ENCODE assay signal across 8 mouse cellular contexts in the genomic region with DNA sequence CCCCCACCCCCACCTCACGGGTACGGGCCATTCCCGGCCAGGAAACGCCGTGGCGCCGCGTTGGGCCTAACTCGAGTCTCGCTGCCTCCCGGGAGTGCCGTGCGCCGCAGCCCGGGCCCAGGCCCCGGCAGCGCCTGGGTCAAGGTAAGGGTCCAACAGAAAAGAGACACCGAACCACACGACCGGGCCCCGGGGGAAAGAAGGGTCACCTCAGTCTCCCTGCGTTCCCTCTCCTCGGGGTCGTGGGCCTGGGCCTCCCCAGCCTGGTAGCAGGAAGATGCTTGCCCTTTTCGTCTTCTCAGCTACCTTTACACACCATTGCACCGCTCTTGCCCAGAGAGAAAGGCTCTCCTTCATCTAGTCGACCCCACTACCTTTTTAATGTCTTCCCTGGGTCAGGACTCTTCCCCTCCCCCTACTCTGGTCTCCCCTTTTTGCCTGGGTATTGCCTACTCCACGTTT. TPM values are rescaled to one million over a fixed set of nuclear protein-coding genes. Genes with fewer than 3 reads are reported as not detected.
A peak's percentile ranks its signal among the peaks of the same experiment; 100 is the strongest.
DNase-seq lines count a peak whose midpoint lies in the region; ATAC-seq and TF ChIP-seq lines count a peak whose summit lies in the region.

No protein-coding gene starts in this region.

- H3K4me1 ChIP-seq in lung, adult 2 months (ENCODE audit: control insufficient read depth, insufficient read depth, low read length) = peaks cover 21% of the 10 kb centered on the region
- H3K4me1 ChIP-seq in embryonic facial prominence, embryonic 12.5 days = peaks cover 41% of the 10 kb centered on the region; the same call in 1 of the 2 replicates
- H3K4me1 ChIP-seq in intestine, embryonic 16.5 days (ENCODE audit: control insufficient read depth, insufficient read depth, low read length) = peaks cover 21% of the 10 kb centered on the region
- H3K4me1 ChIP-seq in neural tube, embryonic 13.5 days (replicated peaks) = peaks cover 60% of the 10 kb centered on the region

- H3K4me2 ChIP-seq in embryonic facial prominence, embryonic 12.5 days (replicated peaks) = peak overlapping the region; percentile 80
- H3K4me2 ChIP-seq in intestine, embryonic 16.5 days (ENCODE audit: low read depth, low read length) = peak overlapping the region; percentile 59
- peak overlapping the region; percentile 99 for H3K4me2 ChIP-seq in neural tube, embryonic 13.5 days

- H3K9ac ChIP-seq in embryonic facial prominence, embryonic 12.5 days = peak overlapping the region; percentile 100
- peak overlapping the region; percentile 100 for H3K9ac ChIP-seq in intestine, embryonic 16.5 days (ENCODE audit: low read depth, low read length)
- H3K9ac ChIP-seq in neural tube, embryonic 13.5 days = peak overlapping the region; percentile 99

- H3K36me3 ChIP-seq in embryonic facial prominence, embryonic 12.5 days = no peaks in the 10 kb centered on the region
- H3K36me3 ChIP-seq in intestine, embryonic 16.5 days (ENCODE audit: control insufficient read depth, insufficient read depth, low read length) = no peaks in the 10 kb centered on the region
- H3K36me3 ChIP-seq in neural tube, embryonic 13.5 days = no peaks in the 10 kb centered on the region

- peak overlapping the region; percentile 79 for H3K4me3 ChIP-seq in lung, adult 2 months (replicated peaks; ENCODE audit: extremely low read depth, low read depth, low read length)
- peak overlapping the region; percentile 90 for H3K4me3 ChIP-seq in embryonic facial prominence, embryonic 12.5 days
- H3K4me3 ChIP-seq in intestine, embryonic 16.5 days (ENCODE audit: low read length) = peak overlapping the region; percentile 91
- peak overlapping the region; percentile 97 for H3K4me3 ChIP-seq in neural tube, embryonic 13.5 days

- no peak for TF ChIP-seq CTCF in lung, adult 2 months (IDR thresholded peaks at IDR 0.05; ENCODE audit: insufficient read depth, low read length)

- H3K9me3 ChIP-seq in embryonic facial prominence, embryonic 12.5 days = no peaks in the 10 kb centered on the region
- no peaks in the 10 kb centered on the region for H3K9me3 ChIP-seq in intestine, embryonic 16.5 days (ENCODE audit: control insufficient read depth, low read length)
- H3K9me3 ChIP-seq in neural tube, embryonic 13.5 days = no peaks in the 10 kb centered on the region

- DNase-seq in lung, adult 2 months = no peak
- no peak for DNase-seq in lung, postnatal 36 days
- DNase-seq in gastrocnemius, postnatal 36 days = no peak
- no peak for DNase-seq in kidney, postnatal 14 days

- no peaks in the 10 kb centered on the region for H3K27me3 ChIP-seq in embryonic facial prominence, embryonic 12.5 days
- no peaks in the 10 kb centered on the region for H3K27me3 ChIP-seq in intestine, embryonic 16.5 days (replicated peaks; ENCODE audit: control insufficient read depth, insufficient read depth, low read length)
- no peaks in the 10 kb centered on the region for H3K27me3 ChIP-seq in neural tube, embryonic 13.5 days

- intact Hi-C loops in gastrocnemius, postnatal 36 days (cut with DNase I) = loop anchor here (2.0 to 10.0 kb wide), 2 partner anchors 29 to 227 kb away; partner anchors contain the start of gene Brpf1

- peak overlapping the region; percentile 100 for H3K27ac ChIP-seq in embryonic facial prominence, embryonic 12.5 days
- peak overlapping the region; percentile 100 for H3K27ac ChIP-seq in intestine, embryonic 16.5 days (ENCODE audit: low read length)
- peak overlapping the region; percentile 100 for H3K27ac ChIP-seq in neural tube, embryonic 13.5 days (replicated peaks)

- no peak for TF ChIP-seq POLR2A in lung, adult 2 months (IDR thresholded peaks at IDR 0.05; ENCODE audit: borderline replicate concordance, extremely low read depth, low read depth, low read length)

- WGBS in lung, adult 2 months = 1% methylated on average over 28 of the region's 28 CpGs
- under 1% methylated on average over 28 of the region's 28 CpGs for WGBS in embryonic facial prominence, embryonic 12.5 days
- WGBS in intestine, embryonic 16.5 days = 1% methylated on average over 28 of the region's 28 CpGs
- WGBS in neural tube, embryonic 13.5 days = under 1% methylated on average over 28 of the region's 28 CpGs

- ATAC-seq in embryonic facial prominence, embryonic 12.5 days (ENCODE audit: insufficient number of reproducible peaks, insufficient read depth, low FRiP score, low TSS enrichment) = no peak
- ATAC-seq in intestine, embryonic 16.5 days = no peak
- no peak for ATAC-seq in neural tube, embryonic 13.5 days (ENCODE audit: low read depth)
- ATAC-seq in megakaryocyte-erythroid progenitor cell, adult 5-6 weeks (replicated peaks; ENCODE audit: low FRiP score, low TSS enrichment, poor library complexity, severe bottlenecking) = no peak

RNA-seq across cellular contexts. Expression of gene Setd5, which starts 0.4 kb away (rescaled TPM):
- polyA plus RNA-seq in lung, adult 2 months (2012; rRNA removed) = 28.7 and 30.6 TPM in 2 replicates
- 73.7 and 77.6 TPM in 2 replicates for polyA plus RNA-seq in embryonic facial prominence, embryonic 12.5 days (2016; fragmentation: Nextera tagmentation; extraction: Ambion mirVana)
- 58.5 and 61.2 TPM in 2 replicates for polyA plus RNA-seq in intestine, embryonic 16.5 days (2015; fragmentation: Nextera tagmentation; extraction: Ambion mirVana)
- 50.3 and 54.0 TPM in 2 replicates for polyA plus RNA-seq in neural tube, embryonic 13.5 days (2015; fragmentation: Nextera tagmentation; extraction: Ambion mirVana)
- total RNA-seq in megakaryocyte-erythroid progenitor cell, adult 5-6 weeks (2014; fragmentation: Nextera tagmentation) = 136 and 143 TPM in 2 replicates
- 79.1 and 80.2 TPM in 2 replicates for total RNA-seq in megakaryocyte-erythroid progenitor cell, adult 5-6 weeks (2017)
- 10 to 100 TPM; 20.4 to 25.6 TPM for total RNA-seq in gastrocnemius, postnatal 36 days (2021)

RNA-seq across cellular contexts. Expression of gene Thumpd3, which starts 31.6 kb away (rescaled TPM):
- polyA plus RNA-seq in lung, adult 2 months (2012; rRNA removed) = 3.5 and 5.8 TPM in 2 replicates
- 50.8 and 52.6 TPM in 2 replicates for polyA plus RNA-seq in embryonic facial prominence, embryonic 12.5 days (2016; fragmentation: Nextera tagmentation; extraction: Ambion mirVana)
- polyA plus RNA-seq in intestine, embryonic 16.5 days (2015; fragmentation: Nextera tagmentation; extraction: Ambion mirVana) = 57.7 and 63.0 TPM in 2 replicates
- polyA plus RNA-seq in neural tube, embryonic 13.5 days (2015; fragmentation: Nextera tagmentation; extraction: Ambion mirVana) = 58.8 and 64.5 TPM in 2 replicates
- total RNA-seq in megakaryocyte-erythroid progenitor cell, adult 5-6 weeks (2014; fragmentation: Nextera tagmentation) = 123 and 125 TPM in 2 replicates
- total RNA-seq in megakaryocyte-erythroid progenitor cell, adult 5-6 weeks (2017) = 147 and 161 TPM in 2 replicates
- total RNA-seq in gastrocnemius, postnatal 36 days (2021) = 10 to 100 TPM; 11.5 to 16.0 TPM
